Mouse (Mus musculus) c-Kit-positive CD71-negative TER-119-negative erythroid progenitor cells, embryonic 14.5 days (primary cell): Measurements from ENCODE around the gene 9930111J21Rik2.
"Not testable (repeated sequence)": the region's sequence is repeated elsewhere in the genome, so short reads cannot be mapped to it uniquely, and the experiment has no call there.

Experiments
- DNase-seq: peaks from one replicate; pipeline ENCODE4 v3.0.0-alpha.2; 2013; ENCODE audit warnings: low read depth

9930111J21Rik2 gene

DNA sequence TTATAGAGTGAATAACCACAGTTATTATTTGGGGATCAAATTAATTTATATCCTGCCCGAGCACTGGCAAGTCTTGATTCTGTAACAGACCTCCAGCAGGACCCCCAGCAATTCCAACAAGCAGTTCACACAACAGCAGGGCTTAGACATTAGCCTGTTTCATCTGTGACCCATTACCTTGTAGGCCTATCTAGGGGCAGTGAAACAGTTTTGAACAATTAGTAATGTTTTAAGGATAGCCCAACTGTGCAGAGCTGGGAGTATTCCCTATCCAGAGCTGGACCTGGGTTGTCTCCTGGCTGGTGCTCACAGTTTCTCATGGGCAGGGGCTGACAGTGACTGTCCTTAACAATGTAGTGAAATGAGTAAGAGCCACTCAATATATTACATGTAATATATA is 26.0 kb upstream of the 9930111J21Rik2 start:
- DNase-seq = no peak

DNA sequence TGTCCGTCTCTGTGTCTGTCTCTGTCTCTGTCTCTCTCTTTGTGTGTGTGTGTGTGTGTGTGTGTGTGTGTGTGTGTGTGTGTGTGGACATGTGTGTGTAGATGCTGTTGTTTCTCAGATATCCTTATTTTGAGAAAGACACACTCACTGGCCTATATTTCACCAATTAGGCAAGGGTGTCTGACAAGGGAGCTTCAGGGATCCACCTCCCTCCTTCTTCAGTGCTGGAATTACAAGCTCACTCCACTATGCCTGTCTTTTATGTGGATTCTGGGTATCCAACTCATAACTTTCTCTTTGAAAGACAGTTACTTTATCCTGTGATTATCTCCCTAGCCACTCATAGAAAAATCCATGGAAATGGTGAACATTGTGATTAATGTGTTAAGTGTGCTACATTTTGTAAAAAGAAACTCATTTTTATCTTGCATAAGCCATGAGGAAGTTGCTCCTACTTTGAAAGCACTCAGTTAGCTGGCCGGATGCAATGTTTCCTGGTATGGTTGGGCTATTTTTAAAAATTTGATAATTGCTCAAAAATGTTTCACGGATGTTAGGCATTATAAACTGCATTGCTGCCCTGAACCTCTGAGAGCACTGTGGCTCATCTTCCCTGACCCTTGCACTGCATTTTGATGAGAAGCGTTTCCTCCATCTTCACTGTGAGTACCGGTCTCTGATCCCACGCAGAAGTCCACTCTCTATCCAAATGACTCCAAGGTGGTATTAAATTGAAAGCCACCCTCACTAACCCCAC is 25.1 kb upstream of the 9930111J21Rik2 start, which contains the start of gene Ifi47:
TSS of gene Ifi47 (plus strand) at position 587 of the 757 bp plus-strand sequence.
- DNase-seq = not testable (repeated sequence)

DNA sequence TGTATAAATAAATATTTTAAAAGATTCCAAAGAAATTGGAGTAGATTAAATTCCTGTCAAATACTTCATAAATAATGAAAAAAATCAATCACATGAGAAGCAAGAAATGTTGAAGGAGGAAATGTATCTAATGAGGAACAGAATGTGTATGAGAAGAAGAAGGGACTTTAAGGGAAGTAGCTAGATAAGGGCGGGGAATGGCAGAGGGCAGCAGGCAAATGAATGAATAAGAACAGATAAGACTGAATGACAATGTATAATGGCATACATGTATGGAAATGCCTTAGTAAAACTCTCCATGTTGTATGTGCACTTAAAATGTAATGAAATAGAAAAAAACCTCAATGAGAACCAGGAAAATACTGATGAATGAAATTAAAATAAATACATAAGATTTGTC is 17.3 kb upstream of the 9930111J21Rik2 start:
- no peak for DNase-seq

DNA sequence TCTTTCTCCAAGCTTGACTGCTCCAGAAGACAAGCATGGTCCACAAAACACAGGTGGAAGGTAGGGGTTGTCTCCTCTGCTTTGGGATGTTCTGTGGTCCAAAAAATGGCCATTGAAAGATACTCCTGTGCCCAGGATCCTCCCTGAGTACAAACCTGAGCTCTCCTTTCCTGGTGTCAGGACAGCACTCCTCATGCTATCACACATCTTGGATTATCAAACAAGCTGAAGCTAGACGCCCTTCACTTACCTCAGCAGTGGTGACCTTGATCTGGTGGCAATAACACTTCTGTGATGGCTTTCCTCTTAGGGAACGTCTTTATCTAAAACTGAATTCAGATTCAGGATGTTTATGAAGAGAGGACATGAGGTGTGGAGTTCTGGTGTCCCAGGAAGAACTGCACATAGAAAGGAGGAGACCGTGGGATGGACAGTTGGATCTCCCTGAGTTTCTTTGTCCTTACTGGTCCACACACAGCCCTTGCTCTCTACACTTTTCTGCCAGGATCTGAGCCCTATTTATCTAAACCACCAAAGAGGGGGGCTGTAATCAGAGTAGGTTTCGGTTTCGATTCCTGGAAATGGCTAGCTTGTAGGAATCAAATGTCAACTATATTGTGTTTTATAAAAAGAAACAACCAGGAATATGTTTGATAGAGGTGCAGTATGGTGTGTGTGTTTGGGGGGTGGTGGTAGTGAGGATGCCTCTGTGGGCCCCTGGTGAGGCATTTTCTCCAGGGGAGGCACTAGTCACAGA is 12.8 kb upstream of the 9930111J21Rik2 start, which contains the start of gene Tgtp2:
TSS of gene Tgtp2 (minus strand) at position 494 of the 757 bp plus-strand sequence.
- DNase-seq = not testable (repeated sequence)

DNA sequence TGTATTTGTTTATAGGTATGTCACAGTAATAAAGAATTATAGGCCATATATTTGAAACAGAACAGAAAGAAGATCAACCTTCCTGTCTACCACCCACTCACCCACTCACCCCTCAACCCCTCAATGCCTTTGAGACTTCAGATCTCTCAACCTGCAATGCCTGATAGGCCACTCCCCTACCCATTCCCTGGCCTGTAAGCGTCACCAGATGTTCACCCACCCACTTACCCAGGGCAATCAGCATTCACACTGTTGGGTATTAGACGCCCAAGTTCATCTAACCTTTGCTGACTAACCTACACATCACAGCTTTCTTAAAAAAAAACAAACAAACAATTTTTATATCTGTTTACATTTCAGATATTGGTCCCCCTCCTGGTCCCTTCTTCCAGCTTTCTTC is 10.8 kb upstream of the 9930111J21Rik2 start:
- DNase-seq = not testable (repeated sequence)

DNA sequence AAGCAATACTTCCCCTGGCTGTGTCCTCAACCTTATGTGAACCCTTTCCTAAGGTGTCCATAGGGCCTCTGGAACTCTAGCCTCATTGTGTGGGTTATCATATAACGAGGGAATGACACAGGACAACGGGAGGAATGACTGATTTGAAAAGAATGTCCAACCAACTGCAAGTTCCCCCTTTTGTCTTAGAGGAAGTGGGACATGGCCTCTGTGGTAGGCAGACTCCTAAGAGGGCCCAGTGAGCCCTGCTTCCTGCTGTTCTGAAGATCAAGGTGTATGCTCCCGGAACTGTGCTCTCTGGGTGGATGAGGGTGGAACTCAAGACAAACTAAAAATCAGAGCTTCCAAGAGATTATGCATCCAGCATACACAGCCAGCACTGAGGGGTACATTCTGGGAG is 9.0 kb upstream of the 9930111J21Rik2 start:
- DNase-seq = not testable (repeated sequence)

DNA sequence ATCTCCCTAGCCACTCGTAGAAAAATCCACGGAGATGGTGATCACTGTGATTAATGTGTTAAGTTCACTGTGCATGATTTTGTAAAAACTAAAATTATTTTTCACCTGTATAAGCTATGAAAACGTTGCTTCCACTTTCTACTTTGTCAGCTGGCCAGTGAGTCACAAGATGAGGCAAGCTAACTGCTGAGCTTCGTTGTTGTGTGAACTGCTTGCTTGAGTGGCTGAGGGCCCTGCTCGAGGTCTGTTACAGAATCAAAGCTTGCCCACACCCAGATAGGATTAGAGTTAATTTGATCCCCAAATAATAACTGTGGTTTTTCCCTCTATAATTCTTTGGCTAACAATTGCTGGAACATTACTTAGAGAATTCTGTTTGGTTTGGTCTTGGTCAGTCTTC is 852 bp upstream of the 9930111J21Rik2 start:
- not testable (repeated sequence) for DNase-seq

DNA sequence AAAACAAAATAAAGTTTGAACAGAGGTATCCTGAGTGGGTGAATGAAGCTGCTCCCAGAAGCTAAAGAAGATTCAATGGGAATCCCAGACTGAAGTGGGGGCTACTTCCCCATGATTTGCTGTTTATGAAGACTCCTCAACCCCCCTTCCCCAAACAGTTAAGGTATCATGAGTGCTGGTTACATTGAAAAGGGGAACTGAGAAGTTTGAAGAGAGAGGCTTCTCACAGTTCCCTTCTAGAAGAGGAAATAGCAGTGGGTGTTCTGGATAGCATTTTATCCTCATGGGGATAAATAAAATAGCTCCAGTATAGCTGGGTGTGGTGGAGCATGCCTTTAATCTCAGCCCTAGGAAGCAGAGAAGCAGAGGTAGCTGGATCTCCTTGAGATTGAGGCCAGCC is 978 bp downstream of the 9930111J21Rik2 start:
- DNase-seq = not testable (repeated sequence)

DNA sequence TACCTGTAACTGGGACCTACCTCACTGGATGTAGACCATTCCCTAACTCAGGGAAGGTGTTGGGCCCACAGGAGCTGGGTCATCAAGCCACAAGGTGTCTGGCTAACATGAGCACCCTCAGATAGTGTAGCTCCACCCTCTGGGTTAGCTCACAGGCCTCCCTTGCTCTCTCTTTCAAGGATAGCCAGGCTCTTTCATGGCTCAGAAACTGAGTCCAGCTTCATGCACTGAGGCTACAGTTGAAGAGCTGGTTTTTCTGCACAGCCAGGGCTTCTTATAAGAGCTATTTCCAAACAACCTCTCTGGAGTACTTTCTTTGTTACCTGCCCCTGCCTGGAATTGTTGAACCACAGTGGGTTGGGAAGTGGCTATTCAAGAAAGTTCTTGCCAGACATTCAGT is 39.0 kb downstream of the 9930111J21Rik2 start:
- not testable (repeated sequence) for DNase-seq

DNA sequence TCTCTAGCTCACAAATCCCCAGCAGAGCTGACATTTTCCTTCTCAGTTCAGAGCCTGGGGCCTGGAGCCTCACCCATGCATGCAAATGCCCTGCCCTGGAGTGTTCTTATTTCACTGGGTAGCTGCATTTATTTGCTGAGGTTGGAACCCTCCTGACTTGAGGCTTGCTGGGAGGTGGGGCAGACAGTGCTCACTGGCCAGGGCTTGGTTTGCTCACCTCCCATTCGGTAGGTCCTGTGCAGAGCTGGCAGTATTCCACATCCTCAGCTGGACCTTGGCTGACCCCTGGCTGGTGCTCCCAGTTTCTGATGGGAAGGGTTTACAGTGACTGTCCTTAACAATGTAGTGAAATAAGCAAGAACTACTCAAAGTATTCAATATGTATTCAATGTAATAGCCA is 44.3 kb downstream of the 9930111J21Rik2 start:
- not testable (repeated sequence) for DNase-seq

DNA sequence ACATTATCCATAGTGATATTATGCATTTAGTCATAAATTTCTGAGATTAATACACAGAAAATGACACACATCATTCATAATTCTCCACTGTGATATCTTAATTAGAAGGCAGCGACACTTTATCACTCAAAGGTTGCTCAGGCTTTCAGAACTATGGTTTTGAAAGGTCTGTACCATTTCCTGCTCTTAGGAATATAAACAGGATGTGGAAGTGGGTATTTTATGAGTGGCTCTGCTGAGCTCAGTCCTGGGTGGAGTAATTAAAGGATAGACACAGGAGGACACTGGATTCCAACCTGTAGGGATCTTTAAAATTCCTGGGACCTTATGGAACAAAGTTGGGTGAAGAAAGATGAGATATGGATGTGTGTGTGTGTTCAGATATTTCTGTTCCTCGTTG is 44.7 kb downstream of the 9930111J21Rik2 start:
- not testable (repeated sequence) for DNase-seq

DNA sequence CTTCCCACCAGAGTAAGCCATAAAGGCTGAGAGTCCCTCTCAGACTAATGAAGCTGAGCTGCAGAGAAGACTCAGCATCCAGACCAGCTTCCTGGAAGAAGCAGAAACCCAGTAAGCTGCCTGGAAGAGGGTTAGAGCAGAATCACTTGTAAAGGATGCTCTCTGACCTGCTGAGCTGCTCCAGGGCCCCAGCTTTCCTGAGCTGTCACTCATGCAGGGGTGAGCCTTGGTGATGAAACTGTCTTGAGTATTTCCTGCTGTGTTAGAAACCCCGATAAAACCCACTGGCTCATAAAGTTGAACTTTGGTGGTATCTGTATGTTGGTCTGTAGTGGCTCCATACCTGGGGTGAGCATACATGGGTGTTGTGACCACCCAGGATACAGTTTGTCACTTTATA is 50.6 kb downstream of the 9930111J21Rik2 start:
- not testable (repeated sequence) for DNase-seq

DNA sequence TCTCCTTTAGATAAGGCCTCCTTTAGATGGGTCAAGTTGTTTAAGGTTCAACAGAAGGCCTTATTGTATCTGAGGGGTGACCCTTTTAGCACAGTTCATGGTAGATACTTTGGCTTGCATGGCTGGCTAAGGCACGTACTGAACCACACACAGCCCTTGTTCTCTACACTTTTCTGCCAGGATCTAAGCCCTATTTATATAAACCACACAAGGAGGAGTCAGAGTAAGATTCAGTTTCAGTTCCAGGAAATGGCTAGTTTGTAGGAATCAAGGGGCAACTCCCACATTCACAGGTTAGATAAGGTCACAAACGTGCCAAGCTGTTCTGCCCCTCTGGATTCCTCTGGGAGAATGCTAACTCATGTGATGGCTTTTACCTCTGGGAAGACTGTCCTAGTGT is 57.0 kb downstream of the 9930111J21Rik2 start, which contains the start of gene Tgtp1:
TSS of gene Tgtp1 (minus strand) at position 155 of the 400 bp plus-strand sequence.
- not testable (repeated sequence) for DNase-seq

DNA sequence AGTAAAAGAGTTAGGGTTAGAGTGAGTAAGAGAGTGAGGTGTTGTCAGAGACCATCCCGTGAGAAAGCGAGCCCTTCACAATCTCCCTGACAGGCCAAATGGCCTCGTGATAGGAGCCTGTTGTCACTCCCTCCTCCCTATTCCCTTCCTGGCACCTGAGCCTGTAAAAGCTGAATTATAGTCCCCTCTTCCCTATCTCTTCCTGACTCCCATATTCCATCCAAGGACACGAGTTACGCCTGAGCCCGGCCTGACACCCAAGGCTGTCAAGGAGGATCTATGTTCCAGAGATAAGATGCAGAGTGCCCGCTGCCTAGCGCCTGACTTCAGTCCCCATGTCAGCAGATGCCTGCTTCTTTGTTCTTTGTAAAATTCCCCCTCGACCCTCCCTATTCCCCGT is 57.7 kb downstream of the 9930111J21Rik2 start:
- DNase-seq = not testable (repeated sequence)

DNA sequence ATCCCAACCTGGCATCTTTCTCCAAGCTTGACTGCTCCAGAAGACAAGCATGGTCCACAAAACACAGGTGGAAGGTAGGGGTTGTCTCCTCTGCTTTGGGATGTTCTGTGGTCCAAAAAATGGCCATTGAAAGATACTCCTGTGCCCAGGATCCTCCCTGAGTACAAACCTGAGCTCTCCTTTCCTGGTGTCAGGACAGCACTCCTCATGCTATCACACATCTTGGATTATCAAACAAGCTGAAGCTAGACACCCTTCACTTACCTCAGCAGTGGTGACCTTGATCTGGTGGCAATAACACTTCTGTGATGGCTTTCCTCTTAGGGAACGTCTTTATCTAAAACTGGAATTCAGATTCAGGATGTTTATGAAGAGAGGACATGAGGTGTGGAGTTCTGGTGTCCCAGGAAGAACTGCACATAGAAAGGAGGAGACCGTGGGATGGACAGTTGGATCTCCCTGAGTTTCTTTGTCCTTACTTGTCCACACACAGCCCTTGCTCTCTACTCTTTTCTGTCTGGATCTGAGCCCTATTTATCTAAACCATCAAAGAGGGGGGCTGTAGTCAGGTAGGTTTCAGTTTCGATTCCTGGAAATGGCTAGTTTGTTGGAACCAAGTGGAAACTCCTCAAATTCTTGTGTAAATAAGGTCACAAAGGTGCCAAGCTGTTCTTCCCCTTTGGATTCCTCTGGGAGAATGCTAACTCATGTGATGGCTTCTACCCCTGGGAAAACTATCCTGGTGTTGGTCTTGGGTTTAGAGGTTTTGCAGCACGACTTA is 59.1 kb downstream of the 9930111J21Rik2 start, which contains the start of gene Gm12185:
TSS of gene Gm12185 (minus strand) at position 487 of the 781 bp plus-strand sequence.
- not testable (repeated sequence) for DNase-seq

DNA sequence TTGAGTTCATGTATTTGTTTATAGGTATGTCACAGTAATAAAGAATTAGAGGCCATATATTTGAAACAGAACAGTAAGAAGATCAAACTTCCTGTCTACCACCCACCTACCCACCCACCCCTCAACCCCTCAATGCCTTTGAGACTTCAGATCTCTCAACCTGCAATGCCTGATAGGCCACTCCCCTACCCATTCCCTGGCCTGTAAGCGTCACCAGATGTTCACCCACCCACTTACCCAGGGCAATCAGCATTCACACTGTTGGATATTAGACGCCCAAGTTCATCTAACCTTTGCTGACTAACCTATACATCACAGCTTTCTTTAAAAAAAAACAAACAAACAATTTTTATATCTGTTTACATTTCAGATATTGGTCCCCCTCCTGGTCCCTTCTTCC is 61.1 kb downstream of the 9930111J21Rik2 start:
- not testable (repeated sequence) for DNase-seq

DNA sequence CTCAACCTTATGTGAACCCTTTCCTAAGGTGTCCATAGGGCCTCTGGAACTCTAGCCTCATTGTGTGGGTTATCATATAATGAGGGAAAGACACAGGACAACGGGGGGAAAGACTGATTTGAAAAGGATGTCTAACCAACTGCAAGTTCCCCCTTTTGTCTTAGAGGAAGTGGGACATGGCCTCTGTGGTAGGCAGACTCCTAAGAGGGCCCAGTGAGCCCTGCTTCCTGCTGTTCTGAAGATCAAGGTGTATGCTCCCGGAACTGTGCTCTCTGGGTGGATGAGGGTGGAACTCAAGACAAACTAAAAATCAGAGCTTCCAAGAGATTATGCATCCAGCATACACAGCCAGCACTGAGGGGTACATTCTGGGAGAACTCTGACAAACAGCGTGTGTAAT is 62.8 kb downstream of the 9930111J21Rik2 start:
- DNase-seq = not testable (repeated sequence)

DNA sequence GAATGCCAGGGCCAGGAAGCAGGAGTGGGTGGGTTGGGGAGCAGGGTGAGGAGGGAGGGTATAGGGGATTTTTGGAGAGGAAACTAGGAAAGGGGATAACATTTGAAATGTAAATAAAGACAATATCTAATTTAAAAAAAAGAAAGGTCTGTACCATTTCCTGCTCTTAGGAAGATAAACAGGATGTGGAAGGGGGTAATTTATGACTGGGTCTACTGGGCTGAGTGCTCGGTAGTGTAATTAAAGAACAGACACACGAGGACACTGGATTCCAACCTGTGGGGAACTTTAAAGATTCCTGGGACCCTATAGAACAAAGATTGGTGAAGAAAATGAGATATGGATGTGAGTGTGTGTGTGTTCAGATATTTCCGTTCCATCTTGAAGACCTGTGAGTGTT is 68.2 kb downstream of the 9930111J21Rik2 start:
- not testable (repeated sequence) for DNase-seq

DNA sequence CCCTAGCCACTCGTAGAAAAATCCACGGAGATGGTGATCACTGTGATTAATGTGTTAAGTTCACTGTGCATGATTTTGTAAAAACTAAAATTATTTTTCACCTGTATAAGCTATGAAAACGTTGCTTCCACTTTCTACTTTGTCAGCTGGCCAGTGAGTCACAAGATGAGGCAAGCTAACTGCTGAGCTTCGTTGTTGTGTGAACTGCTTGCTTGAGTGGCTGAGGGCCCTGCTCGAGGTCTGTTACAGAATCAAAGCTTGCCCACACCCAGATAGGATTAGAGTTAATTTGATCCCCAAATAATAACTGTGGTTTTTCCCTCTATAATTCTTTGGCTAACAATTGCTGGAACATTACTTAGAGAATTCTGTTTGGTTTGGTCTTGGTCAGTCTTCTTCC is 71.0 kb downstream of the 9930111J21Rik2 start:
- DNase-seq = not testable (repeated sequence)

DNA sequence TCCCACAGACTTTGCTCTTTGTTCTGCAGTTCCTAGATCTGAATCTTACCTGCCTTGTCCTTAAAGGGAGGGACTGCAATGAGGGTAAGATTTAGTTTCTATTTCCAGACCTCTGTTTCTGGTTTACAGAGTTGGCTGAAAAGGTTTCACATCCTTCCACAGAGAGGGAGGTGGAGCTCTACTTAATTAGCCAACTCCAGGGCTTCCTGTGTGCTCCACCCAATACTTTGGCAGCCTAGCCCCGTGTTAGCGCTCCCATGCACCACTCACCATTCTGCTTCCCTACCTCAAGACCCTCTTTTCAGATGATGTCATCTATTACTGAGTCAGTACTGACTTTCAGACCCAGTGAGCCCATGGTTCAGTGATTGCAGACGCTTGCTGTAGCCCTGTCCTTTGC is 71.8 kb downstream of the 9930111J21Rik2 start, which contains the start of gene 9930111J21Rik1:
TSS of gene 9930111J21Rik1 (minus strand) at position 148 of the 400 bp plus-strand sequence.
- DNase-seq = not testable (repeated sequence)

DNA sequence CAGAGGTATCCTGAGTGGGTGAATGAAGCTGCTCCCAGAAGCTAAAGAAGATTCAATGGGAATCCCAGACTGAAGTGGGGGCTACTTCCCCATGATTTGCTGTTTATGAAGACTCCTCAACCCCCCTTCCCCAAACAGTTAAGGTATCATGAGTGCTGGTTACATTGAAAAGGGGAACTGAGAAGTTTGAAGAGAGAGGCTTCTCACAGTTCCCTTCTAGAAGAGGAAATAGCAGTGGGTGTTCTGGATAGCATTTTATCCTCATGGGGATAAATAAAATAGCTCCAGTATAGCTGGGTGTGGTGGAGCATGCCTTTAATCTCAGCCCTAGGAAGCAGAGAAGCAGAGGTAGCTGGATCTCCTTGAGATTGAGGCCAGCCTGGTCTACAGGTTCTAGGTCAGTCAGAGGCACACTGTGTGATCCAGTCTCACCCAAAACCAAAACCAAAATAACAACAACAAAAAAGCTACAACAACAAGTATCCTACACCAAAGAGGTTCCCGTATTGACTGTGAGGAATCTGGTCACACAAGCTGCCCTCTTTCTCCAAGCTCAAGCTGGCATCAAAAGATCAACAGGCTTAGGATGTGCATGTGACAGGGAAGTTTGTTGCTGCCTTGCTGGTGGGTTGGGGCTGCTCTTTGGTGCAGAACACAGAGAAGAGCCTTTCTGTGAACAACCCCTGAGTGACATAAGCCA is 72.7 kb downstream of the 9930111J21Rik2 start, which contains the start of gene Olfr56:
TSS of gene Olfr56 (plus strand) at position 650 of the 700 bp plus-strand sequence.
- not testable (repeated sequence) for DNase-seq
